Mouse (Mus musculus) cerebral cortex, adult 2 months (tissue): ENCODE measurements around the gene Diras1.

ENCODE experiments used
- WGBS: fragments of 180-500 bp; shearing (Covaris S2); methylation state at CpG from one replicate; pipeline ENCODE4 v1.1.7; 2018; 5-methylcytosine and 5-hydroxymethylcytosine counted together

Diras1 gene

DNA sequence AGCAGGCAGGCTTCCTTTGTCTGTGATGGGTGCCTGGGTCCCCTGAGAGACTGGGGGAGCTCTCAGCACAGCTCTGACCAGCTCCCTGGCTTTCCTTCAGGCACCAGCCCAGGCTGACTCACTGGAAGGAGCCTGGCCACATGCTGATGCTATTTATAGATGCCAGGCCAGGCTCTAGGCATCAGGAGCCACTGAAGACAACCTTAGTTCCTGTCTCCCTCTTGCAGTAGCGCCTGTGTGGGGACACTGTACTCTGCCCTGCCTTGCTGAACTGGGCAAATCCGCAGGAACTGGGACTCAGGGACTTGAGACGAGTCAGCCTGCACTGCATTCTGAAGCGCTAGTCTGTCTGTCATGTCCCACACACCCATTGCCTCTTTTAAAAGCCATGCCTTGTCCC is 1.9 kb upstream of the Diras1 start:
- 38% methylated on average over 4 of the region's 4 CpGs for WGBS

DNA sequence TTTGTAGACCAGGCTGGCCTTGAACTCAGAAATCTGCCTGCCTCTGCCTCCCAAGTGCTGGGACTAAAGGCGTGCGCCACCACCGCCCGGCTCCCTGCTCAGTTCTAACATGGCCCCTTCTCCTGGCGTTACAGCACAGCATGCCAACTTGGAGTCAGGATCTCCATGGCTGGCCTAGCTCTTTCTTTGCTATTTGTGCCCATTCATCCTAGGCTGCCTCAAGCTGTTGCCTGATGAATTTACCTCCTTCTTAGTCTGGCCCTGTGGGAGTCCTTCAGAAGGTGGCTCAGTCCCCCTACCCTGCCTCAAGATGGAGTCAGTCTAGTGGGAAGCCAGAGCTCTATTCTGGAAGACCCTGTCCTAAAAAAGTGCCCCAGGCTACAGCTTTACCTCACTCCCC is 1.4 kb upstream of the Diras1 start:
- WGBS: 87% methylated on average over 5 of the region's 5 CpGs

DNA sequence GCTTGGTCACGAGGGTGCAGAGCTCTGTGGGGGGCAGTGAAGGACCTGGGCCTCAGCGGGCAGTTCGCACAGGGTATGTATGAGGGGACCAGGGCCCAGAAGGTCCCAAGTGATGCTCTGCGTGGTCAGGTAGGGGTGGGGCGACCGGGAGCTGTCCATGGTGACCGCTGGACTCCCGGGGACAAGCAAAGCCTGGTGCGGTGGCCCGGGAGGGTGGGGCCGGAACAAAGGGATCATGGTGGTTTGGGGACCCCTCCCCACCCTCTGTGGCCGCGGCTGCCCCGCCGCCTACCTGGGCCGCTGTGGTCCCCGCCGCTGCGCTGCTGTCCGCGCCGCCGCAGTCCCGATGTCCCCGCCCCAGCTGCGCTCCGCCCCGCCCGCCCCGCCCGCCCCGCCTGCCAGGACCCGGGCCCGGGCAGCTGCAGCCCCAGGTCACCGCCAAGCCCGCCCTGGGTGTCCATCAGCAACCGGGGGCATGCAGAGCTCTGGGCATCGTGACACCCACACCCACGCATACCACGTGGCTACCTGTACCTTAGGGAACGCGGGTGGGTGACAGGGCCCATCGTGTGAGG is 328 bp downstream of the Diras1 start:
- 3% methylated on average over 43 of the region's 43 CpGs for WGBS

DNA sequence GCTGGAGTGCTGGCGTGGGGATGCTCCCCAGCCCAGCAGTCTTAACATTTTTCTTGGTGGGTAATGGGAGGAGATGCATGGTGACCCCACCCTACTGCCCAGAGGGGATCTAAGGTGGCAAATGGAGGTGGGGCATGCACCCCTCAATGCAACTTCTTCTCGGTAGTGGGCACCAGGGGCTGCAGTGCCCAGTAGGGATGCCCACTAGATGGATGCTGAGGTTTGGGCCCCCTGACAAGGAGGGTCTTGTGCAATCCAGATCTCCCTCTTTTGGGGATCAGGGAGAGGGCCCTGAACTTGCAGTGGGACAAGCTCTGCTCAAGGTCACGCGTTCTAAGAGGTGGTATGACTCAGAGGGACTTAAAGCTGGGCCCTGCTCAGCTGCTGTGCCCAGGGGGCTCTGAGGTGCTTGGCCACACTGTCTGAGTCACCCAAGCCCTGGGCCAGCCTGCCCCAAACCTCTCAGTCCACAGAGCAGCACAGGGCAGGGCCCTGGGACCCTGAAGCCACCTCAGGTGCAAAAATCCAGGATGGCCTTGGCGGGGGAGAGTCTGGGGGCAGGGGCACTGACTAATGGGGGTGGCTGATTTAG is 1.0 kb downstream of the Diras1 start:
- 79% methylated on average over 5 of the region's 5 CpGs for WGBS

DNA sequence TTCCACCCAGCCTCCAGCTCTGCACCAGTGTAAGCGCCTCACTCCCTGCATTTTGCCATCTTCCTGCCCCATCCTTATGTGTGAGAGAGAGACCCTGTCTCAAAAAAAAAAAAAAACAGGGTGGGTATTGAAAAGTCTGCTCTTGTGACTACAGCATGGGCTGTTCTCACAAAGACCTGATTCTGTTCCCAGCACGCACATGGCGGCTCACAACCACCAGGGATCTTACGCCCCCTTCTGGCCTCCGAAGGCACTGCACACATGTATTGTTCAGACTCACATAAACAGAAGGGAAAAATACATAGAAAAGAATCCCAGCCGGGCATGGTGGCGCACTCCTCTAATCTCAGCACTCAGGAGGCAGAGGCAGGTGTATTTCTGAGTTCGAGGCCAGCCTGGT is 2.7 kb downstream of the Diras1 start:
- 66% methylated on average over 8 of the region's 8 CpGs for WGBS

DNA sequence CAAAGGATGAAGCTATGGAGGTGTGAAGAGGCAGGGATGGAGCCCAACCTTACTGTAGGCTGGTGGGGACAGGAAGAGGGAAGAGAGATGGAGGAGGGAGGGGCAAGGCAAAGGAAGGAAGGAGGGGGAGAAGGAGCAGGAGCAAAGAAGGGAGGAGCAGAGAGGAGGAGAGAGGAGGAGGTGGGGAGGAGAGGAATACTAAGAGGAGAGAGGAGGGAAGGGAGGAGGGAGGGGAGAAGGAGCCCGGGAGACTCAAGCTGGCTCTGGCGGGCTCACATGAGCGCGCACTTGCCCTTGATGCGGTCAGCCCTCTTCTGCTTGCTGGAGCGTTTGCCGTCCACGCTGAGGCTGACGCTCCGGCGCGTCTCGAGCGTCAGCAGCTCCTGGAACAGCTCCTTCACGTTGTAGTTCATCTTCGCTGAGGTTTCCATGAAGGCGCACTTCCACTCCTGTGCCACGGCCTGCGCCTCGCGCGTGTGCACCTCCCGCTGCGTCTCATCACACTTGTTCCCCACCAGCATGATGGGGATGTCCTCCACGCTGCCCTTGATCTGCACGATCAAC is 3.8 kb downstream of the Diras1 start:
- WGBS: 15% methylated on average over 26 of the region's 26 CpGs

DNA sequence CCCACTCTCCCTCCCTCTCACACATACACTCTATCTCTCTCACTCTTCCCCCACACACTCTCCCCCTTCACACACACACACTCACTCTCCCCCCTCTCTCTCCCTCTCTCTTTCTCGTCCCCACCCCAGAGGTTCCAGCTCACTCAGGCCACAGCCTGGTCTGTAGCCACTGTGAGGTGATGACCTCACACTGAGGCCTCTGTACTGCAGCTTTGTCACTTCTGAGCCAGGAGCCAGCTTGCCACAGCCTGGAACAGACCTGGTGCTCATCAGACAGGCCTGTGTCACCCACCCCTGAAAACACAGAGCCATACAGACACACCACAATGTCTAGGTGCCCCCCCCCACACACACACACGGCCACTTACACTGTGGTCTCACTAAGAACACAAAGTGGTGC is 5.3 kb downstream of the Diras1 start:
- WGBS: 19% methylated on average over 2 of the region's 2 CpGs

DNA sequence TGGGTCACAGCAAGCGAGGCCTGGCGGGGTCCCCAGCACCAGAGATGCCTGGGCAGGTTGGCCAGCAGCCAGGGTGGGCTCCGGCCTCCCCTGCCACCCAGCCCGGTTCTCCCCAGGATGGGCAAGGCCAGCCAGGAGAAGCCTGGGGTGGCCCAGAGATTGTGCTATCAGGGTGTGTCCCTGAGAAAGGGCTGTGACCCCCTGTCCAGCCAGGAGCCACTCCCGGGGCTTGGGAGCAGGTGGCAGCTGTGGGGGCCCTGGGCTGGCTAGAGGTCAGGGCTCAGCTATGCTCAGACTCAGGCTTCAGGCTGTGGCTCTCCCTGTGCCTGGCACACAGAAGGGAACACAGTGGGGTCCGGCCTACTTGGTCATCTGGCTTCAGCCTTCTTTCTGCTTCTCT is 5.8 kb downstream of the Diras1 start:
- 55% methylated on average over 6 of the region's 6 CpGs for WGBS

DNA sequence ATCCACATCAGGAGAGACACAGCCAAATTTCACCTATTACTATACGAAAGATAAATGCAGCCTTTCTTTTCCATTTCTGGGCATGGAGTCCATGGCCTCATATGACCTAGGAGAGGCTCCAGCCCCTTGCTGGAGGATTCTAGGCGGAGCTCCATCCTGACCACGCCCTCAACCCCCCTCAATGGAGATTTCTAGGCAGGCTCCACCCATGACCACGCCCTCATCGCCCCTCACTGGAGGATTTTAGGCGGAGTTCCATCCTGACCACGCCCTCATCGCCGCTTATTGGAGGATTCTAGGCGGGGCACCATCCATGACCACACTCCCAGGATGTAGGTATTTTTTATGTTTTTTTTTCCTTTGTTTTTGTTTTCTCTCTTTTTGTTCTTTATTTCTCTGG is 7.1 kb downstream of the Diras1 start:
- WGBS: 41% methylated on average over 10 of the region's 10 CpGs

DNA sequence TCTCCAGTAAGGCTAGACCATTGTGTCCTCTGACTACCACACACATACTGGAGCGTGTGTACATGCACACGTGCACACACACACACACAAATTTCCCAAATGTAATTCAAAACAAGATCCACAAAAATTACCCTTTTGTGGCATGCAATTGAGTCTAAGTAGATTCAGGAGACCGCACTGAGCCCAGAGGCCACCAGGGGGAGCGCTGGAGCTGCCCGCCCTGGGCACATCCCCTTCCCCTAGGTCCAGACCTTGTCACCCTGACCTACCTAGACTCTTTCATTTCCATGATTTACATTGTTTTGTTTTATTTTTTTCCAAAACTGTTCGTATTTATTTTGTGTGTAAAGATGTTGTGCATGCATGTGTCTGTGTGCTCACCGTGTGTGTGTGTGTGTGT is 8.8 kb downstream of the Diras1 start:
- 14% methylated on average over 7 of the region's 7 CpGs for WGBS

DNA sequence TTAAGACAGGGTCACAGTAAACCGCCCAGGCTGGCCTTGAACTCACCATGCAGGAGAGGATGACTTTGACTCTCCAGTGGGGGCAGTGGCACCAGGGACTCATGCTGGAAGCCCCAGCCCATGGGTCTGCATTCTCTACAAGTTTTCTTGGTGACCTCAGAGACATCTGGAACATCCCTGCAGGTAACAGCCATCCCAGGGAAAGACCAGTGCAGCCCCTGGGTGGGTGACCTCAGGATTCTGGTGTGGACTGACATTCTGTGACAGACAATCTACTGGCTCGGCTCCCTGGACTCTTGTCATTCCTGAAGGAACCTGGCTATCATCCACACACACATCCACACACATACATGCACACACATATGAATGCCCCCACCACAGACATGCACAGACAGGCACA is 9.8 kb downstream of the Diras1 start:
- 90% methylated on average over 2 of the region's 2 CpGs for WGBS

DNA sequence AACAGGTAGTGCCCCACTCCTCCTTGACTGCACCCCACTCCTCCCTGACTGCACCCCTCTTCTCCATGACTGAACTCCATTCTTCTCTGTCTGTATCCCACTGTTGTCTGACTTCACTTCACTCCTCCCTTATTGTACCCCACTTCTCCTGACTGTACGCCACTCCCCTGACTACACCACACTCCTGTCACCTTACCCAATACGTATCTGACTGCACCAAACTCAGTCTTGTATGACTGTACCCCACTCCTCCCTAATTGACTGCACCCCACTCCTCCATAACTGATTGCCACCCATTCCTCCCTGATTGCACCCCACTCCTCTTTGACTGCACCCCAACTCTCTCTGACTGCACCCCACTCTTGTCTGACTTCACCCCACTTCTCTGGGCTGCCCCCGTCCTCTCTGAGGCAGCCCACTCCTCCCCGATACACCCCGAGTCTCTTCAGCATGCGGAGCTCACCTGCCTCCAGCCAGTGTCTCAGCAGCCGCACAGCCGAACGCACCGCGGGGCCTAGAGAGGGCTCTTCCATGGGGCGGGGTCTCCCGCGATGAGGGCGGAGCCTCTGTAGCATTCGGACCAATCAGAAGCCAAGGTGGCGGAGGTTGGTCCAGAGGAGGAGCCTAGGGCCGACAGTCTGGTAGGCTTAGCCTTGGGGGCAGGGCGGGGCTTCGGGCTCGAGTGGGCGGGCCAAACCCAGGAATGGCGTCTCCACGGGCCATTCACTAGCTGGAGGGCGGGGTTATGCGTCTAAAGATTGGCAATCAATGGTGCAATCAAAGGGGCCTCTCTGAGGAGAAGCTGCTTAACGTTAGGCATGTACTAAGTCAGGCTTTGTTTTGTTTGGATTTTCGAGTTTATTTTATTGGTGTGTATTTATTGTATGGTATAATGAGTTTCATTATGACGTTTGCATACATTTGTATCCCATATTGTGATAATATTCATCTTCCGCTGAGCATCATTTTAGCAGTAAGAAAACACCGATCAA is 10.8 kb downstream of the Diras1 start, which contains the start of gene Gng7:
TSS of gene Gng7 (minus strand) at position 553 of the 992 bp plus-strand sequence.
- 9% methylated on average over 31 of the region's 31 CpGs for WGBS

DNA sequence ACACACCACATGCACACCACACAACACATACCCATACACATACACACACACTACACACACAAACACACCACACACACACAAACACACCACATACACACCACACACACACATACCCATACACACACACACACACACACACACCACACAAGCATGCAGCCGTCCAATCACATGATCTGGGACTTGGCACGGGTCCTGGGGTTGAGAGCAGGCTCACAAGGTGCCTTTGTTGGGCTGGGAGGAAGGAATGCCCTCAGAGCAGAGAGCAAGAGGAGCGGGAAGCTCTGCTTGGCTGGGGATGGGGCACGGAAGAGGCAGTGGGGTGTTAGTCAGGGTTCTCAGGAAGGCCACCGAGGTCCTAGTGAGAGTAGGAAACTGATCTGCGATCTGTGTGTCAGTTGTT is 14.6 kb downstream of the Diras1 start:
- WGBS: 35% methylated on average over 6 of the region's 6 CpGs

DNA sequence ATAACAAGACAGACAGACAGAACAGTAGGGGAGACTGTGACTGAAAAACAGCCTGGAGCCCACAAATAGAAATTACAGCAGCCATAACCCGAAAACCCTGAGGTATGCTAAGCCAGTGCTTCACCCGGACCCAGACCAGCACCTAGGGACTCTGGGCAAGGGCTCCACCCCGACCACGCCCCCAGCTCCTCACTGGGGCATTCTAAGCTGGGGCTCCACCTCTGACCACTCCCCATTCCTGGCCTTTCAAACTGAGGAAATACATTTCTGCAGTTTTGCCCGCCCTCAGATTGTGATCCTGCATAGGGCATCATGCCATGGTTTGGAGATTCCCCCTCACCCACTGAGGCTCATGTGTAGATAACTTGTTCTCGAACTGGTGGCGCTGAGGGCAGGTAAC is 18.2 kb downstream of the Diras1 start:
- 52% methylated on average over 7 of the region's 7 CpGs for WGBS

DNA sequence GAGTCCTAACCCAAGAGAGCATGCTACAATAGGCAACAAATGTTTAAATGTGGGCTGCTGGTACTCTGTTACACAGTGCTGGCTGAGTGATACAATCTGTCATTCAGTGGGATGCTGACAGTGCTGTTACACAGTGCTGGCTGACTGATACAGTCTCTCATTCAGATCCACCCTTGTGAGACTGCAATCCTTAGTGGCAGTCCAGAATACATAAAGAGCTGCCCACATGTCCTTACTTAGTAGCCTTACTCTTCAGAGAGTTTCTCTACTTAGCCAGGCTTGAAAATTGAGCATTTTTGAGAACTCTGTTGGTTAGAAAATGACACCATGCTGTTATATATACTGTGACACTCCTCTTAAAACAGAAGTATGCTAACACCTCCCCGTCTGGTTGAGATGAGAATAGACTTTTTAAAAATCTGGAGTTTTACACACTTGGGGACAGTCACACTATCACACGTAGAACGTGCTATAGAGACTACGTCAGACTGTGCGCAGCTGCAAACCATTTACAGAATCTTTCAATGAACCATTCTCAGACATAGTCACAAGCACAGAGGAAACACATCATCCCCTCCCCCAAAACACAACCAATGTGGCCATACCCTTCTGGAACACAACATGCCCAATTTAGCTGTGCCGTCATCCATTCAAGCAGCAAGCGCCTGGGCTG is 19.3 kb downstream of the Diras1 start:
- WGBS: 38% methylated on average over 7 of the region's 7 CpGs

DNA sequence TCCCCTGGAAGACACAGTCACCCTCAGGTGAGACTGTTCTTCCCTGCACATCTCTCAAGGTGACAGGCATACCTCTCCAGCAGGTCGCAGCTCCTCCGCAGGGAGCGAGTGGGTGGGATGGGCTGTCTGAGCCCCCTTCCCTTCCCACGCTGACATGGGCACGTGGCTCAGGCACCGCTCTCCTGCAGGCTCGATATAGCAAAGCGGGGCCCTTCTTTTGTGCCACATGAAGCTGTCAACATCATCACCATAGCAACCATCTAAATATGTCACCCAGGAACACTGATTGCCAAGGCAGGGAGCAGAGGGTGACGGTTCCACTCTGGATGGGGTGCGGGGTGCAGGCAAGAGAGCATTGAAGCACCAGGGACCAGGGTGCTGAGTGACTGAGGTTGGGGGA is 24.3 kb downstream of the Diras1 start:
- 23% methylated on average over 10 of the region's 10 CpGs for WGBS

DNA sequence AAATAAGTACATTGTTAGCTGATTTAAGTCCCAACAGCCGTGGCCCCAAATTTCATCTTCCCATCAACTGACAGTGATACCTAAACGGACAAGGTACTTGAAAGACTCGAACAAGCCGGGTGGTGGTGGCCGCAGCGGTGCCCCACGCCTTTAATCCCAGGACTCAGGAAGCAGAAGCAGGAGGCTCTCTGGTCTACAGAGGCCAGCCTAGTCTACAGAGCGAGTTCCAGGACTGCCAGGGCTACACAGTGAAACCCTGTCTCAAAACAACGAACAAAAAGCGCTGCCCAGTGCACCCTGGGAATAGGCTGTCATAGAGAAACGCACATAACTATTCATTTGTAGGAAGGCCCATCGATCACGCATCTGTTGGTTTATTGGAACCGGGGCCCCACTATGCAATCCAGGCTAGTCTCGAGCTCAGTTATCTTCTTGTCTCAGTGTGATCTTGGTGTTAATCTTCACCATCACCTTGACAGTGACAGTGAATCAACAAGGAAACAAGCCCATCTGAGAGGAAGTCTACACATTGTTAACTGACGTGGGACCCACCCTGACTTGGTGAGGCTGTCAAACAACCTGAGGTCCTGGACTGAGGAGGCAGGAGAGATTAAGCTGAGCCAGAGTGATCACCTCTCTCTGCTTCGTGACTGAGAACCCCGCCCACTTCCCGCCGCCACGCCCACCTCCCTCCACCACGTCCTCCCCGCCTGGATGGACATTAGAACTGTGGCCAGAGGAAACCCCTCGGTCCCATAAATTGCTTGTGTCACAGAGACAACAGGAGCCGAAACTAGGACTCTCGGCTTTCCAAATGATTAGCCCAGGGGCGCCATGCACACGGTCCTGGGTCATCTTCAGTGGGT is 25.0 kb downstream of the Diras1 start:
- 43% methylated on average over 28 of the region's 28 CpGs for WGBS

DNA sequence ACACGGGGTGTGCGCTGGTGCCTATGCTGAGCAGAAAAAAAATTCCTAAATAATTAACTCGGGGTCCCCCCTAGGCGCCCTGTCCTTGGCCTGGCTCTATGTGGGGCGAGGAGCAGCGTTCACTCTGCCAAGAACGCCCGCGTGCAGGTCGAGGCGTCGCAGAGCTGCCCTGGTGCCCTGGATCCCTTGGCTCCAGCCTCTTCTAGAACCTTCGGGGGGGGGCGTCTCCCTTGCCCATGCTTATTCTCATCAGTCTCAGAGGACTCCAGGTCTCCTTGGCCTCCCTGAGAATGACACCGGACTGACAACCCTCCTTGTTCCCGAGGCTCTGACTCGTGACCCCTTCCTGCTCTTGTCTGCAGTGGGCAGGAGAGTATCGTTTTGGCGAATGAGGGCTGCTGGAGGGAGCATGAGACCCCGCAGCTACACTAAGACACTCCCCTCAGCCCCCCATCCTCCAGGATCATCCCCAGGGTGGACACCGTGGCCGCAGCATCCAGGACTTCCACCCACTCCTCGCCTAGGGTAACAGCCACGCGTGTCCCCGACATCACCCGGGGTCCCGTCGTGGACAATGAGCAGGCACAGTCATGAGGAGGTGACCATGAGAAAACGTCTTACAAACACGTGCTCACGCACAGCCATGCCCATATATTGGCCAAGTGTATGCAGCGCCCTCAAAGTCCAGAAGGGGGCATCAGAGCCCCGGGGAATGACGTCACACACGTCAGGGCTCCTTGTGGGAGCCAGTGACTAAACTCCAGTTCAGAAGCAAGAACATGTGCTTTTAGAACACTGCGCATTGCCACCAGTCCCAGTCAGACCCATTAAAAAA is 25.9 kb downstream of the Diras1 start:
- 19% methylated on average over 37 of the region's 37 CpGs for WGBS

DNA sequence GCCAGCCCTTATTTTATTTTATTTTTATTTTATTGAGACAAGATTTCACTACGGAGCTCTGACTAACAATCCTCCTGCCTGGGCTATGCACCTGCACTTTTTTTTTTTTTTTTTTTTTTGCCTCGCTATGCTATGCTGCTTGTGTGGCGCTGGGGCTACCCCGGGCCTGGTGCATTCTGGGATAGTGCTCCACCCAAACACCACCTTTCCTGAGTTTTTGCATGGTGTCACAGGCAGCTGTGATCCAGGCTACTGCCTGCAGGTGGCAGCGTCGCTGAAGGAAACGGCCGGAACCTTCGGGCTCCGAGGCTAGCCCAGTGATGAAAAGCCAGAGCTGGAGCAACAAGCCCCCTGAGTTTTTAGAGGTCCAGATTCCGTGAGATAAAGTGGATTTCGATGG is 26.7 kb downstream of the Diras1 start:
- WGBS: 6% methylated on average over 12 of the region's 12 CpGs

DNA sequence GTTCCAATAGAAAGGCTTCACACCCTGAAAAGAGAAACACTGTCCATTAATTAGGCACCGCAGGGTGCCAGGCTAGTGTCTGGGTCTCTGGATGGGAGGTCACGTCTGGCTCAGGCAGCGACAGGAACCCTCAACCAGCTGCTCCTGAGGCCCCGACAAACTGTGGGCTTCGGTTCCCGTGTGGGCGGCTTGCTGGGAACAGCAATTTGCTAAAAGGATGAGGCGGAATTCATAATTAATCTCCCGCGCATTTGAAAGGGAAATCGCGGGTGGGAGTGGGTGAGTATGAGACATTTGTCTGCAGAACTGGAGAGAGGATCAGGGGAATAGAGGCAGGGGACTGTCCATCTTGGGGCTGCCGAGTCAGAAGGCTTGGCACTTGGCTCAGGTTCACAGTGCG is 27.4 kb downstream of the Diras1 start:
- 16% methylated on average over 14 of the region's 14 CpGs for WGBS
